Mouse (Mus musculus) cerebellum, adult 11 months (tissue): ENCODE measurements around the gene Zfp541.

ENCODE experiments used
- DNase-seq: peaks from one replicate; pipeline ENCODE4 v3.0.0; 2022

The Zfp541 gene

DNA sequence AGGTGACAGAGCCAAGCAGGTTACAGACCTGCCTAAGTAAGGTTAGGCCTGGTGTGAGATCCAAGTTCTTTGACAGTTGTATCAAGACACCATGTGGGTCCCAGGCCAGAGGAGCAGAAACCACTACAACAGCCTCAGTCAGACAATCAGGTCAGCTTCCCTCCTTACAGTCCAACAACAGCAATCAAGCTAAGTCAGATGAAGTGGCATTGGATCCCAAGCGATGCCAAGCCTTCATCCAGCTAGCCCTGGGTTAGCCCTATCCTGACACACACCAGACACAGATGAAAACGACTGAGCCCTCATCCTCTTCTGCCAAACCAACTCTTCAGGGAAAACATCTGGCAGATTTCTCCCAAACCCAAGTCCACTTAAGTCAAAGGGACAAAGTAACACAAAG is 16.1 kb upstream of the Zfp541 start:
- no peak for DNase-seq

- DNase-seq: peak; percentile 53
Observed at GRCm38 (mm10) chr7:16046101-16046480, 15.5 kb upstream of the Zfp541 start.

- peak; percentile 79 for DNase-seq
Observed at GRCm38 (mm10) chr7:16046481-16047337, 14.9 kb upstream of the Zfp541 start.

DNA sequence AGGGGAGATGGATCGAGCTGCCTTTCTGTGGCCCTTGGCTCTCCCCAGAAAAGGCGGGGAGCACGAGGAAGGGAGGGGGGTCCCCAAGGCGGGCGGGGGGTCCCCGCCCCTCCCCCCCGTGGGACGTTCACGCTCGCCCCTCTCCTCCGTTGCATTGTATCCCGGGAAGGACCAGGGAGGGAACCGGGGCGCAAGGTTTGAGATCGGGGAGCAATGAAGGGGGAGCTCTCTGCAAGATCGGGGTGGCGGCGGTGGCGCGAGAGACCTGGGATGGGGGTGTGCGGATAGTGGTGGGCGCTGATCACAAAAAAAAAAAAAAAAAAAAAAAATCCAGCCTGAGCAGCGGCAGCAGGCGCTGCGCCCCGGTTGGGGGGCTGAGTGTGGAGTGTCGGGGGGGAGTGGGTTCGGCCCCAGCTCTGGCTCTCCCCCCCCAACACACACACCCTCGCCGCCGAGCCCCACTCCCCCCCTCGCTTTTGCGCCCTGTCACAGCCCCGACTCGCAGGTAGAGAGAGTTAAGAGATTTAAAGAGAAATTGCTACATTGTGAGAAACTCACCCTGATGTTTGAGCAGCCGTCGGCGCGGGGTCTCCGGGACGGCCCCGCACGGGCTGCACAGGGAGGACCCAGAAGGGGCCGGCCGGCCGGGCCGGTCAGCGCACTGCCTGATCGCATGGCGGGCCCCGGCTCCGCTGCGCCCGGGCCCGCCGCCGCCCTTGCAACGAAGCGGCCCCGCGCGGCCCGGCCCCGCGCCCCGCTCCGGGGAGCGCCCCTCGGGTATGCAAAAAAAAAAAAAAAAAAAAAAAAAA is 14.1 kb upstream of the Zfp541 start, which contains the start of gene Bicra:
TSS of gene Bicra (minus strand) at position 584 of the 809 bp plus-strand sequence.
- peak; percentile 79 for DNase-seq

DNA sequence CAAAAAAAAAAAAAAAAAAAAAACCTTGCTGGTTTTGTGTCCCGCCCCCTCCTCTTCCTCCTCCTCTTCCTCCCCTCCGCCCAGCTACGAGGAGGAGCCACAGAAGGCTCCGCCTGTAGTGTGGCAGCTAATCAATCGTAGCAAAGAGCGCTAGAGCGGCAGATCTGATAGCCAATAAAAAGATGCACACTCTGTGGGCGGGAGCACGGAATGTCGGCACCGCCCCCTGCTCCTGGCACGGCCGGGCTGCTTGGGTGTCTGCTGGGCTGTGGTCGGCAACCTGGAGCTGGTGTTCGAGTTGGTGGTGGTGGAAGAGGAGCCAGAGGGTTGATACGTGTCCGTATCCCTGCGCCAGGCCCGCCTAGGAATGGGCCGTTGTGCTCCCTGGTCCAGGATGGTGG is 13.4 kb upstream of the Zfp541 start:
- peak; percentile 96 for DNase-seq

DNA sequence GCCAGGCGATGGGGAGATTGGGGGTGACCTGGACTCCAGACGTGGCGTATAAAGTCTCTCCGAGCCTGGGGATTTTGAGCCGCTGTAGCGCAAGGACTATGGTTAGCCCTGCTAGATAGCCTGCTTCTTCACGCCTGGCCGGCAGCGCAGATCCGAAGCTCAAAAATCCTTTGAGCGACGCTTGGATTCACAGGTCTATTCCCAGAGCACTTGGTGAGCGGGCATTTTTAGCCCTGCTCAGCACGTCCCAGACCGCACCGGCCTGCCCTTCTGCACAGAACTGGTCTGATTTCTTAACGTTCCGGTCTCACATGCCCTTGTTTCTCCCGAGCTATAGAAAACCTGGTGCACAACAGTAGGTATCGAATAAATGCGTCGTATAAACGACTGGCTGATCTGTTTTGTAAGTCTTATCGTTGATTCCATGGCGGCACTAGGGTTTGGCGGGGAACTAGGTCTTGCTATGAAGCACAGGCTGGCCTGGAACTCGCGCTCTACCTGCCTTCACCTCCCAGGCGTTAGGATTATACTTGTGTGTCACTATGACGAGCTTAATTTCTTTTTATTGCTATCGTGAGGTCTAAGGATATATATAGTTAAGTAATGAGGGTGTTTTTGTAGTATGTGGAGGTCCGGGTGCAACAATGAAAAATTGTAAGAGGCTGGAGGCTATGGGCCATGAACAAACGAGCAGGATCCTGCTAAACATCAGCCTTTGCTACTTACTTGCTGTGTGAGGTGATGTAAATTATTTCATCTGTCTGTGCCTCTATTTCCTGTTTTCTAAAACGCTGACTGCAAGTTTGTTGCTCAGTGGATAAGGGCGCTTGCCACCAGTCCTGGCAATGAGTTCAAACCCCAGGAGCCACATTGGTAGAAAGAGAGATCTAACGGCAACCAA is 12.7 kb upstream of the Zfp541 start:
- peak; percentile 47 for DNase-seq

GRCm38 (mm10) chr7:16049576-16049915 is 12.1 kb upstream of the Zfp541 start:
- DNase-seq: no peak

GRCm38 (mm10) chr7:16050600-16050999 is 11.0 kb upstream of the Zfp541 start:
- no peak for DNase-seq

- DNase-seq: peak; percentile 64
Observed at GRCm38 (mm10) chr7:16051883-16052595, 9.6 kb upstream of the Zfp541 start.

GRCm38 (mm10) chr7:16052684-16053083 is 8.9 kb upstream of the Zfp541 start:
- DNase-seq: peak; percentile 89

GRCm38 (mm10) chr7:16053105-16053504 is 8.5 kb upstream of the Zfp541 start:
- no peak for DNase-seq

DNA sequence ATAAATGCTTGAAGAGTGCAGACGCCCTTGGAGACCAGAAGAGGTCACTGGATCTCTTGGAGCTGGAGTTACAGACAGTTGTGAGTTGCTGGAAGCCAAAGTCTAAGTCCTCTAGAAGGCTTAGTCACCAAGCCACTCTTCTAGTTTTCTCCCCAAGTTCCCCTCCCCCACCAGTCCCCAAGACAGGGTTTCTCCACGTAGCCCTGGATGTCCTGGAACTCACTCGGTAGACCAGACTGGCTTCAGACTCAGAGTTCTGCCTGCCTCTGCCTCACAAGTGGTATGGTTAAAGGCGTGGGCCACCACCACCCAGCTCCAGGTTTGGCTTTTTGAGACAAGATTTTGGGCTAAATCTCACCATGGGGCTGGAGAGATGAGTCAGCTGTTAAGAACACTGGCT is 6.6 kb upstream of the Zfp541 start:
- DNase-seq: no peak

DNA sequence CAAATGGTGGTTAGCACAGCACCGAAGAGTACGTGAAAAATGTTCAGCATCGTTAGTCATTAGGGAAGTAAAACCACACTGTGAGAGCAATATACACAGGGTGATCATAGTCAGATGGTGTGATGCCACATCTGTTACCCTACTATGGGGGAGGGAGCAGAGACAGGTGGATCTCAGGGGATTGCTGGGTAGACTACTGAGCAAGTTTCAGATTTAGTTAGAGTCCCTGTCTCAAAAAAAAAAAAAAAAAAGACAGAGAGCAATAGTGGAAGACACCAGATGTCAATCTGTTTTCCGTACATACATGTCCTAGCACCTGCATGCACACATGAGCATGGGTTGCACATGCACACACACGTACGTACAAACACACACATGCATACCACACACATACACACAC is 5.9 kb upstream of the Zfp541 start:
- no peak for DNase-seq

GRCm38 (mm10) chr7:16056459-16057135 is 5.0 kb upstream of the Zfp541 start:
- DNase-seq: peak; percentile 60

- DNase-seq: no peak
Observed at GRCm38 (mm10) chr7:16057136-16057534, 4.5 kb upstream of the Zfp541 start.

DNA sequence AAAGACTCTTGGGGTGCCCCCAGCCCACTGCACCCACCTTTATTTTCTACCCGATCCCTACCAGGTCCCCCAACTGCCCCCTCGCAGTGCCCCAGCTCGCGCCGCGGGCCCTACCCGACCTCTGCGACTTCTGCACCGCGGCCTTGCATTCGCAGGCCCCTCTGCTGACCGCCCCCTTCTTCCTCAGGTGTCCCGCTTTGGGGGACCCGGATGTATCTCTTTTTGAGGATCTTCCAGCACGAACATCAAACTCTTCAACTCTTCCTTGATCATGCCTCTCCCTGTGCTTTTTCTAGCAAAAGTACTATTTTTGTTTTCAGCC is 446 bp downstream of the Zfp541 start:
- no peak for DNase-seq

- DNase-seq: no peak
Observed at GRCm38 (mm10) chr7:16063490-16063889, 1.9 kb downstream of the Zfp541 start.

DNA sequence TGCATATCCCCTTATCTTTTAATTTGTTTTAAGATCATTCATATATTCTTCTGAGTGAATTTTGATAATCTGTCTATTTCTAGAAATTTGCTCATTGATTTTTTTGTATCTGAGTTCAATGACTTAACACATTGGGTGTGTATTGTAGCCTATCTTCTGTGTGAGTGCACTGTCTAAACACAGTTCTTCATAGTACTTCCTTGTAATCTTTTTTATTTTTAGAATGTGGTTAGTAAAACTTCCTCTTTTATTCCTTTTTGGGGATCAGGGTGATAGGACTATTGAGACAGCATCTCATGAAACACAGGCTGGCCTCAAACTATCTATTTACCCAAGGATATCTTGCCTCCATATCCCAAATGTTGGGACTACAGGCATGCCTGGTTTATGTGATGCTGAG is 9.2 kb downstream of the Zfp541 start:
- no peak for DNase-seq

DNA sequence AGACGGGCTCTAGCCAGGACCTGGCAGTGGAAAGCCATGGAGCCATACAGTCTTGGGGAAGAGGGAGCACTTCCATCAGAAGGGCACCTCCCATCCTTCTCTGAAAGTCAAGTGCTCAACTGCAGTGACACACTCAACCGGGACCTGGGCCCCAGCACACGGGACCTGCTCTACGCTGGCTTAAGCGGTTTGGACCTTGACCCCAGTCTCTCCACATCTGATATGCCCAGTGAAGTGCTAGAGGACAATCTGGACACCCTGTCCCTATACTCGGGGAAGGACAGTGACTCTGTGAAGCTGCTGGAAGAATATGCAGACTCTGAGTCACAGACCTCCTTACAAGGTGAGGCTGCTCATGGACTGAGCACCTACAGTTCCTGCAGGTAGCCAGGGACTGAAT is 10.3 kb downstream of the Zfp541 start:
- no peak for DNase-seq

DNA sequence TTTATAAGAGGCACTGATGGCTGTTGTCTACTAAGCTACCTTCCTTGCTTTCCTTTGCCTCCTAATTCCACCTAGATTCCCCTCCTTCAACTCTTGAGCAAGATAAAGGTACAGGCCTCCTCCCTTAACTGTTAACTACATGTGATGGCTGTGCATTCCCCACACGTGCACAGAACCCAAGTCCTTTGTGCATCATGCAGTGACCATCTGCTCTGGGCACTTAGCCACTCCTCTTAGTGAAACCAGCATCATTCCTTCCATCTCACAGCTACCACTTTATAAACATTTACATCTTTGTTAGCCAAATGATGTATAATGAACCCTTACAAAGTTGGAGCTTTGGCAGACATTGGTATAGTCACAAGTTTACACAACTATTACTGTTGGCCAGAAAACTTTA is 18.3 kb downstream of the Zfp541 start:
- no peak for DNase-seq

- no peak for DNase-seq
Observed at GRCm38 (mm10) chr7:16080581-16080980, 19.0 kb downstream of the Zfp541 start.

GRCm38 (mm10) chr7:16083361-16083760 is 21.7 kb downstream of the Zfp541 start:
- DNase-seq: no peak
